In the genomic region with DNA sequence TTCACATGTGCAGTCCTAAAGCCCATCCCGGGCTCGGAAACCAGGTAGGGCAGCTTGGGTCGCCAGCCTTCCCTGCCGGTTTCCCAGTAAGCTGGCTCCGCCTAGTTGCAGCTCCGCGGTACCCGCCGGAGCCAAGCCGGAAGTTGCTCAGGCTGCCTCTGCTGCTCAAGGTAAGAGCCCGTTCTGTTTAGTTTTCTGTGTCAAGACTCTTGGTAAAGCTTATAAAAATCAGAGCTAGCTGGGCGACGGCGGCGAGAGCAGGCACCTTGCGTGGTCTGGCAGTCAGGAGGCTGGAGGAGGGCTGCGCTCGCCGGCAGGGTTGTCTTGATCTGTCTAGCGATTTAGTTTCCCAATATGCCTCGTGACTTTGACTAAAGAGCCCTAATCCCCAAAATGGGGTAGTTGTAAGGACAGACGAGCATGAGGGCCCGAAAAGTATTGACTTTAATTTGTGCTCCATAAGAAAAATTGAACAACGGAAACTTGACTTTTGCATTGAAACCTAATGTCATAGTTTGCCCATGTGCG, we compare ENCODE assay signal across 8 mouse cellular contexts. TPM values are rescaled to one million over a fixed set of nuclear protein-coding genes. Genes with fewer than 3 reads are reported as not detected.
DNase-seq lines count a peak whose midpoint lies in the region; ATAC-seq lines count a peak whose summit lies in the region.

No protein-coding gene starts in this region.

- H3K9ac ChIP-seq in intestine, embryonic 14.5 days (ENCODE audit: low read length) = peak overlapping the region; percentile 58

- 2% methylated on average over 25 of the region's 25 CpGs for WGBS in intestine, embryonic 14.5 days

- H3K36me3 ChIP-seq in intestine, embryonic 14.5 days (ENCODE audit: control insufficient read depth, insufficient read depth, low read length) = no peaks in the 10 kb centered on the region

- H3K4me2 ChIP-seq in intestine, embryonic 14.5 days (ENCODE audit: low read length) = peak overlapping the region; percentile 85

- H3K9me3 ChIP-seq in intestine, embryonic 14.5 days (ENCODE audit: control insufficient read depth, low read length) = no peaks in the 10 kb centered on the region

- peaks cover 5% of the 10 kb centered on the region; the same call in 1 of the 2 replicates for H3K4me1 ChIP-seq in intestine, embryonic 14.5 days (replicated peaks; ENCODE audit: control insufficient read depth, insufficient read depth, low read length)

- ATAC-seq in intestine, embryonic 14.5 days (replicated peaks; ENCODE audit: low FRiP score, low TSS enrichment, low read depth) = peak; percentile 84
- peak; percentile 46 for ATAC-seq in megakaryocyte-erythroid progenitor cell, adult 5-6 weeks (replicated peaks; ENCODE audit: low FRiP score, low TSS enrichment, poor library complexity, severe bottlenecking)

- DNase-seq in adipocyte (ENCODE audit: low spot score) = peak; percentile 46
- DNase-seq in embryo, embryonic 10 days (ENCODE audit: low spot score) = peak; percentile 75
- DNase-seq in gastrocnemius, postnatal 25 days = peak; percentile 28
- DNase-seq in intestine, embryonic 14.5 days (ENCODE audit: low spot score) = peak; percentile 86
- peak; percentile 36 to 52 for DNase-seq in left cerebral cortex, postnatal 25 days (ENCODE audit: low spot score in 2 of 2)
- peak; percentile 46 to 56 for DNase-seq in right cerebral cortex, postnatal 10 days (ENCODE audit: low spot score in 2 of 2)
- peak; percentile 62 for DNase-seq in urinary bladder, postnatal 25 days (ENCODE audit: low spot score)

- no peaks in the 10 kb centered on the region for H3K27me3 ChIP-seq in intestine, embryonic 14.5 days (replicated peaks; ENCODE audit: control insufficient read depth, insufficient read depth, low read length)

- peak overlapping the region; percentile 71 for H3K27ac ChIP-seq in intestine, embryonic 14.5 days (ENCODE audit: low read depth)

- peak overlapping the region; percentile 64 for H3K4me3 ChIP-seq in intestine, embryonic 14.5 days (ENCODE audit: low read depth, low read length)

- intact Hi-C loops in left cerebral cortex, postnatal 25 days (cut with DNase I) = no loop called here

RNA-seq across cellular contexts. Expression of a gene that starts 2.3 kb away (rescaled TPM):
- total RNA-seq in gastrocnemius, postnatal 25 days (2021) = 1 to 10 TPM; 3.7 to 4.2 TPM
- 35.1 and 36.7 TPM in 2 replicates for polyA plus RNA-seq in intestine, embryonic 14.5 days (2014; fragmentation: Nextera tagmentation; extraction: Ambion mirVana)
- total RNA-seq in left cerebral cortex, postnatal 25 days (2021) = 1 to 10 TPM in 1 of 2 experiments, under 1 TPM in 1; 0.78 to 1.8 TPM
- total RNA-seq in megakaryocyte-erythroid progenitor cell, adult 5-6 weeks (2014; fragmentation: Nextera tagmentation) = 59.9 and 65.4 TPM in 2 replicates
- total RNA-seq in megakaryocyte-erythroid progenitor cell, adult 5-6 weeks (2017) = 29.3 and 37.6 TPM in 2 replicates

RNA-seq across cellular contexts. Expression of a gene that starts 53.6 kb away (rescaled TPM):
- total RNA-seq in gastrocnemius, postnatal 25 days (2021) = 100 to 1,000 TPM; 558 to 691 TPM
- polyA plus RNA-seq in intestine, embryonic 14.5 days (2014; fragmentation: Nextera tagmentation; extraction: Ambion mirVana) = 14.6 TPM in 2 replicates
- 10 to 100 TPM; 23.7 to 24.6 TPM for total RNA-seq in left cerebral cortex, postnatal 25 days (2021)
- 11.3 and 13.3 TPM in 2 replicates for total RNA-seq in megakaryocyte-erythroid progenitor cell, adult 5-6 weeks (2014; fragmentation: Nextera tagmentation)
- total RNA-seq in megakaryocyte-erythroid progenitor cell, adult 5-6 weeks (2017) = 6.2 and 7.8 TPM in 2 replicates

Comparison
In these comparisons a context has a peak if more than half of its experiments do, and no peak if none do; other contexts are left out.
1. Peak in every context shown above with its lines: DNase-seq, ATAC-seq, H3K4me3 ChIP-seq and H3K27ac ChIP-seq.
2. DNase-seq: peak in every context shown above with its lines; median percentile 86 in intestine, embryonic 14.5 days; 75 in embryo, embryonic 10 days; 62 in urinary bladder, postnatal 25 days; 51 in right cerebral cortex, postnatal 10 days; 46 in adipocyte; 44 in left cerebral cortex, postnatal 25 days; 28 in gastrocnemius, postnatal 25 days.
3. RNA of a gene that starts 2.3 kb away (total RNA-seq): 29.3 to 65.4 TPM in megakaryocyte-erythroid progenitor cell, adult 5-6 weeks; 3.7 to 4.2 TPM in gastrocnemius, postnatal 25 days and 0.78 to 1.8 TPM in left cerebral cortex, postnatal 25 days; every median in the first group is over 4 times any median in the second.
4. RNA of a gene that starts 53.6 kb away (total RNA-seq): 558 to 691 TPM in gastrocnemius, postnatal 25 days; 23.7 to 24.6 TPM in left cerebral cortex, postnatal 25 days and 6.2 to 13.3 TPM in megakaryocyte-erythroid progenitor cell, adult 5-6 weeks; every median in the first group is over 10 times any median in the second.